Mouse (Mus musculus): Measurements from ENCODE around the gene Alox5ap.

- TF ChIP-seq POLR2A (IDR thresholded peaks at IDR 0.05; ENCODE audit: borderline replicate concordance, low read depth, low read length) (no peak), CTCF (IDR thresholded peaks at IDR 0.05; ENCODE audit: low read depth, low read length) (no peak)
These were observed 6.9 kb upstream of the Alox5ap start for GRCm38 (mm10) chr5:149257518-149258281.
